Mouse (Mus musculus) CH12.LX (cell line): Measurements from ENCODE around the gene Crlf1. TPM values are rescaled to one million over a fixed set of nuclear protein-coding genes. Genes with fewer than 3 reads are reported as not detected.

Source experiments
- DNase-seq: peaks from one replicate; pipeline ENCODE4 v3.0.0-alpha.2; 2013; ENCODE audit errors: extremely low read depth
- H3K27ac ChIP-seq: 2 replicates; pipeline ENCODE4 v1.5.1; 2012; ENCODE audit warnings: low read depth, mild to moderate bottlenecking, control low read depth, moderate library complexity; ENCODE audit not compliant: insufficient read depth
- H3K27me3 ChIP-seq: replicated peaks from 2 replicates; pipeline ENCODE3; 2012; ENCODE audit warnings: inconsistent platforms
- H3K36me3 ChIP-seq, 2 experiments: replicated peaks in 1 of 2; 2 replicates each; pipeline versions ENCODE3 to v1.6.1; 2012; ENCODE audit warnings: inconsistent platforms in 1 of 2, low read length in 1 of 2, mild to moderate bottlenecking in 1 of 2, mixed read lengths in 1 of 2, moderate library complexity in 1 of 2; ENCODE audit not compliant: control insufficient read depth in 1 of 2, insufficient read depth in 1 of 2
- H3K4me1 ChIP-seq, 2 experiments: 2 replicates each; pipeline ENCODE4 v1.6.1; 2012; ENCODE audit warnings: inconsistent platforms in 1 of 2, moderate library complexity in 1 of 2; ENCODE audit not compliant: insufficient read depth in 2 of 2, control insufficient read depth in 1 of 2
- H3K4me2 ChIP-seq: 2 replicates; pipeline ENCODE4 v1.6.1; 2012; ENCODE audit warnings: low read depth, mild to moderate bottlenecking, control low read depth; ENCODE audit not compliant: poor library complexity, insufficient read depth, severe bottlenecking
- H3K4me3 ChIP-seq, 3 experiments: fragments of 150-350 bp in 1 of 3; sonication (generic) in 1 of 3; replicated peaks in 1 of 3; 2 replicates each; pipeline versions ENCODE3 to v1.5.1; 2011 to 2012; ENCODE audit warnings: low read depth in 2 of 3, low read length in 2 of 3, mild to moderate bottlenecking in 2 of 3, moderate library complexity in 2 of 3, control low read depth in 1 of 3, improper control_type of control experiment in 1 of 3, inconsistent platforms in 1 of 3, mixed read lengths in 1 of 3; ENCODE audit not compliant: poor library complexity in 1 of 3
- H3K79me2 ChIP-seq: replicated peaks from 2 replicates; pipeline ENCODE4 v1.6.1; 2012; ENCODE audit warnings: mild to moderate bottlenecking, moderate library complexity; ENCODE audit not compliant: control insufficient read depth, poor library complexity, insufficient read depth, severe bottlenecking; ENCODE audit errors: extremely low read depth
- H3K9ac ChIP-seq: 2 replicates; pipeline ENCODE4 v1.6.1; 2012; ENCODE audit warnings: low read depth, mild to moderate bottlenecking, control low read depth, moderate library complexity; ENCODE audit not compliant: insufficient read depth
- H3K9me3 ChIP-seq: replicated peaks from 2 replicates; pipeline ENCODE3; 2012; ENCODE audit warnings: low read length, inconsistent platforms, mixed read lengths
- BHLHE40 ChIP-seq: IDR thresholded peaks from 2 replicates; pipeline ENCODE4 v1.6.1; 2011; ENCODE audit warnings: mild to moderate bottlenecking, low read depth, low read length, improper control_type of control experiment
- CHD1 ChIP-seq: IDR thresholded peaks from 2 replicates; pipeline ENCODE4 v1.6.1; 2012; ENCODE audit warnings: low read depth, low read length, improper control_type of control experiment, inconsistent platforms
- CTCF ChIP-seq, 2 experiments: IDR thresholded peaks in 1 of 2; conservative IDR thresholded peaks in 1 of 2; 2 replicates each; pipeline ENCODE4 v1.5.1; 2011 to 2012; ENCODE audit warnings: low read depth in 2 of 2, low read length in 2 of 2, improper control_type of control experiment in 1 of 2, inconsistent platforms in 1 of 2, mild to moderate bottlenecking in 1 of 2, moderate library complexity in 1 of 2
- E2F4 ChIP-seq: IDR thresholded peaks from 2 replicates; pipeline ENCODE4 v1.6.1; 2011; ENCODE audit warnings: low read depth, low read length, improper control_type of control experiment; ENCODE audit not compliant: insufficient replicate concordance
- ELF1 ChIP-seq: IDR thresholded peaks from 2 replicates; pipeline ENCODE4 v1.6.1; 2014; ENCODE audit warnings: low read depth, mild to moderate bottlenecking, inconsistent platforms, low read length, improper control_type of control experiment
- HCFC1 ChIP-seq: IDR thresholded peaks from 2 replicates; pipeline ENCODE4 v1.6.1; 2012; ENCODE audit warnings: low read depth, mild to moderate bottlenecking, inconsistent platforms, low read length, improper control_type of control experiment
- MAX ChIP-seq: IDR thresholded peaks from 2 replicates; pipeline ENCODE4 v1.6.1; 2011; ENCODE audit warnings: low read length, improper control_type of control experiment
- MEF2A ChIP-seq: IDR thresholded peaks from 2 replicates; pipeline ENCODE4 v1.6.1; 2014; ENCODE audit warnings: low read depth, mild to moderate bottlenecking, inconsistent platforms, low read length, improper control_type of control experiment, borderline replicate concordance
- MYC ChIP-seq: IDR thresholded peaks from 2 replicates; pipeline ENCODE4 v1.6.1; 2011; ENCODE audit warnings: low read depth, mild to moderate bottlenecking, improper control_type of control experiment, low read length
- NELFE ChIP-seq: IDR thresholded peaks from 2 replicates; pipeline ENCODE4 v1.6.1; 2011; ENCODE audit warnings: low read depth, low read length, improper control_type of control experiment
- PAX5 ChIP-seq: IDR thresholded peaks from 2 replicates; pipeline ENCODE4 v1.6.1; 2012; ENCODE audit warnings: low read length, inconsistent platforms, mixed read lengths
- SIN3A ChIP-seq: IDR thresholded peaks from 2 replicates; pipeline ENCODE4 v1.6.1; 2012; ENCODE audit warnings: low read length, improper control_type of control experiment, inconsistent platforms
- TBP ChIP-seq: conservative IDR thresholded peaks from 2 replicates; pipeline ENCODE4 v1.6.1; 2011; ENCODE audit warnings: low read depth, low read length, improper control_type of control experiment
- TCF12 ChIP-seq: IDR thresholded peaks from 2 replicates; pipeline ENCODE4 v1.6.1; 2014; ENCODE audit warnings: low read depth, mild to moderate bottlenecking, inconsistent platforms, low read length, improper control_type of control experiment
- ZC3H11A ChIP-seq: IDR thresholded peaks from 2 replicates; pipeline ENCODE4 v1.6.1; 2012; ENCODE audit warnings: low read depth, mild to moderate bottlenecking, inconsistent platforms, low read length, improper control_type of control experiment
- ZKSCAN1 ChIP-seq: IDR thresholded peaks from 2 replicates; pipeline ENCODE4 v1.6.1; 2012; ENCODE audit warnings: low read depth, inconsistent platforms, low read length, improper control_type of control experiment, borderline replicate concordance
- ZMIZ1 ChIP-seq: IDR thresholded peaks from 2 replicates; pipeline ENCODE4 v1.6.1; 2012; ENCODE audit warnings: low read depth, mild to moderate bottlenecking, inconsistent platforms, low read length, improper control_type of control experiment
- ZNF384 ChIP-seq: IDR thresholded peaks from 2 replicates; pipeline ENCODE4 v1.6.1; 2012; ENCODE audit warnings: low read depth, low read length, improper control_type of control experiment, inconsistent platforms
- dilution Hi-C: fragments of 300-500 bp; cut with MboI; formaldehyde crosslinking; loops from 2 replicates; pipeline ENCODE4 v1.14.3; 2020; ENCODE audit warnings: low sequenced_read_pairs; ENCODE audit not compliant: extremely low pct_unique_long_range_greater_than_20kb, extremely low pct_ligation_motif_present
- in situ Hi-C: fragments of 300-500 bp; cut with MboI; formaldehyde crosslinking; loops from 3 replicates; pipeline ENCODE4 v1.14.3; 2019; ENCODE audit warnings: low sequenced_read_pairs, low pct_ligation_motif_present, low pct_unique_long_range_greater_than_20kb, mixed read lengths
- polyA plus RNA-seq: library from polyadenylated mRNA; unstranded; fragments of >175 nt; gene quantifications from 2 replicates; pipeline ENCODE4 v1.2.1, GENCODE M21; 2012; ENCODE audit warnings: low read depth; ENCODE audit not compliant: insufficient read length
- total RNA-seq, 2 experiments: library from RNA; depleted of rRNA; stranded (reverse); fragments of 300-350 nt in 1 of 2; fragments of >200 nt in 1 of 2; gene quantifications; 2 replicates each; pipeline ENCODE4 v1.2.3; 2012 to 2014

Crlf1 gene
- total and polyA plus RNA-seq, 3 experiments, result 0.42 to 1.1 (median 0.44) TPM

DNA sequence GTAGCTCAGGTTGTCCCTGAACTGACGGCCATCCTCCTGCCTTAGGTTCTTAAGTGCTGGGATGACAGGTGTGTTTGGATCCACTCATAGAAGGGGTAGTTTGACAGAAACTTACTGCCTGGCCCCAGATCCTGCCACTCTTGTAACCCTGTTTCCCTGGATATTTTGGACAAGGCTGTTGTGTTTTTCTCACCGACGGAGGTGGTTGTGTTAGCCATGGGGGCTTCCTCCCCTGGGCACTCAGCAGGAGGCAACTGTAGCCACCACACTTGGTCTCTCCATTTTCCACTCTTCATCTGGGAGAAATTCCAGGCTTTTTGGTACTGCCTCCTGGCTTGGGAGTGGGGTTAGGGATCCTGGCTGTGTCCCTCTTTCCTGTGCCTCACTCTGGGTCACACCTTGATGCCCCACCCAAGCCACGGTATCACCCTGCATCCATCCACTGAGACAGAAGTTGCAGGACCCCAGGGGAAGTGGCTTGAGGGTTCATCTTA, 47.1 kb downstream of the Crlf1 start:
- Histone ChIP-seq H3K36me3 (peaks cover 15 to 53% of the 10 kb centered on the region in 2 experiments), H3K27ac (no peak overlapping the region), H3K9ac (peak overlapping the region; percentile 90), H3K79me2 (peaks cover 30% of the 10 kb centered on the region), H3K4me1 (peaks cover 12 to 51% of the 10 kb centered on the region in 2 experiments), H3K27me3 (no peaks in the 10 kb centered on the region), H3K4me3 (peak overlapping the region; percentile 93 to 94 (median 94)), H3K4me2 (peak overlapping the region; percentile 79), H3K9me3 (no peaks in the 10 kb centered on the region)
- no peak for DNase-seq
- in situ Hi-C loops, result loop anchor here (10.0 kb wide), 1 partner anchor 65 kb away; the partner anchor contains the start of gene Ssbp4
- TF ChIP-seq ZNF384 (no peak), TBP (no peak), ZMIZ1 (no peak), ELF1 (no peak), ZKSCAN1 (no peak)
- dilution Hi-C loops, result no loop called here

DNA sequence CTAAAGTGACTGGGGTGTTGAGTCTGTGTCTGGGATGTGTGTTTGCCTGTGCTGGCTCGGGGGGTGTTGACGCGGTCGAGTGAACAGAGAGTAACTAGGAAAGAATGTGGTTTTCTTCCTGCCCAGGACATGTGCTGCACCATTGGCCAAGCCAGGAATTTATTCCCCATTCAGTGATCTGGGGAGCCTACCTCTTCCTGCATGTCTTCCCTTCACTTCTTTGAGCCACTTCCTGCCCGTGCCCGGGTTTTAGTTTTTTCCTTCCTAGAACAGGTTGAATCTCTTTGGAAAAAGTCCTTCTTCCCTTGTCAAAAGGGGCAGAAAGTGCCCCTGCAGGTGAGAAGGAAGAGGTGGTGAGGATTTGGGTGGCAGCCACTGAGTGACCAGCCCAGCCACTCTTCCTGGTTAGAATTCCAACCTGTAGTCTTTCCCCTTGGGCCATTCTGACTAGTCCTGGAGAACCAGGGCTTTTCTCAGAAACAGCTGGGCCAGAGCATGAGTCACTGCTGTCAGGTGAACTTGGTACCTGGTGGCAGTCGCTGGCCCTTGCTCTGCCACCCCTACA, 47.6 kb downstream of the Crlf1 start:
- Histone ChIP-seq H3K4me1 (peaks cover 12 to 51% of the 10 kb centered on the region in 2 experiments), H3K4me3 (peak overlapping the region; percentile 93 to 94 (median 94)), H3K9me3 (no peaks in the 10 kb centered on the region), H3K9ac (peak overlapping the region; percentile 90), H3K79me2 (peaks cover 30% of the 10 kb centered on the region), H3K27ac (no peak overlapping the region)
- DNase-seq, result no peak
- dilution Hi-C loops, result no loop called here
- TF ChIP-seq HCFC1 (no peak), ZC3H11A (no peak), CTCF (conservative IDR thresholded peaks at IDR 0.05 in 1 of 2, IDR thresholded peaks at IDR 0.05 in 1 of 2; ENCODE audit: low read depth in 2 of 2, low read length in 2 of 2) (no peak), CHD1 (no peak), BHLHE40 (no peak), MEF2A (no peak), E2F4 (no peak), ZNF384 (no peak), PAX5 (no peak), NELFE (no peak), MAX (no peak), MYC (no peak), TCF12 (no peak), SIN3A (no peak)
- TF ChIP-seq, all 38 proteins: peak for 0
- in situ Hi-C loops, result loop anchor here (10.0 kb wide), 1 partner anchor 64 kb away; the partner anchor contains the start of gene Ssbp4
- Histone ChIP-seq H3K27me3 (no peaks in the 10 kb centered on the region), H3K4me2 (peak overlapping the region; percentile 79), H3K36me3 (peaks cover 10 to 52% of the 10 kb centered on the region in 2 experiments)
